Mouse (Mus musculus) liver, adult 2 months (tissue): ENCODE measurements around the gene Psph. TPM values are rescaled to one million over a fixed set of nuclear protein-coding genes. Genes with fewer than 3 reads are reported as not detected.

Experiments used
- DNase-seq: peaks from one replicate; pipeline ENCODE4 v3.0.0-alpha.2; 2011; ENCODE audit warnings: low read depth, low spot score; ENCODE audit errors: extremely low read depth
- H3K27ac ChIP-seq: fragments of 200-500 bp; replicated peaks from 2 replicates; pipeline ENCODE4 v1.5.1; 2012; ENCODE audit warnings: low read depth, mild to moderate bottlenecking, control low read depth, inconsistent platforms, low read length; ENCODE audit not compliant: insufficient read depth
- H3K27me3 ChIP-seq: fragments of 200-500 bp; 2 replicates; pipeline ENCODE4 v1.6.1; 2012; ENCODE audit warnings: mild to moderate bottlenecking, moderate library complexity, low read length, inconsistent platforms; ENCODE audit not compliant: control insufficient read depth, insufficient read depth
- H3K36me3 ChIP-seq: fragments of 200-500 bp; 2 replicates; pipeline ENCODE4 v1.6.1; 2012; ENCODE audit warnings: low read length, inconsistent platforms; ENCODE audit not compliant: control insufficient read depth, insufficient read depth
- H3K4me1 ChIP-seq: fragments of 200-500 bp; 2 replicates; pipeline ENCODE4 v1.6.1; 2011; ENCODE audit warnings: low read length; ENCODE audit not compliant: control insufficient read depth, insufficient read depth
- H3K4me3 ChIP-seq: fragments of 200-500 bp; 2 replicates; pipeline ENCODE4 v1.5.1; 2011; ENCODE audit warnings: low read depth, mild to moderate bottlenecking, control low read depth, low read length, moderate library complexity; ENCODE audit not compliant: insufficient read depth
- H3K79me2 ChIP-seq: fragments of 200-500 bp; 2 replicates; pipeline ENCODE4 v1.6.1; 2012; ENCODE audit warnings: inconsistent platforms, mild to moderate bottlenecking, low read length, moderate library complexity; ENCODE audit not compliant: control insufficient read depth, insufficient read depth
- H3K9ac ChIP-seq: fragments of 200-500 bp; 2 replicates; pipeline ENCODE4 v1.6.1; 2012; ENCODE audit warnings: low read depth, mild to moderate bottlenecking, control low read depth, inconsistent platforms, low read length
- CTCF ChIP-seq: fragments of 200-500 bp; IDR thresholded peaks from 2 replicates; pipeline ENCODE4 v1.5.1; 2011; ENCODE audit warnings: low read depth, low read length, control low read depth
- POLR2A ChIP-seq: fragments of 200-500 bp; IDR thresholded peaks from 2 replicates; pipeline ENCODE4 v1.6.1; 2011; ENCODE audit warnings: low read length, control low read depth; ENCODE audit not compliant: insufficient read depth; ENCODE audit errors: extremely low read depth
- WGBS: fragments of 180-500 bp; shearing (Covaris S2); methylation state at CpG from one replicate; pipeline ENCODE4 v1.1.7; 2018; 5-methylcytosine and 5-hydroxymethylcytosine counted together
- polyA plus RNA-seq: library from polyadenylated mRNA; depleted of rRNA; stranded (reverse); fragments of >200 nt; gene quantifications from 2 replicates; pipeline ENCODE4 v1.2.3, GENCODE M21; 2012
- total RNA-seq: library from RNA; depleted of rRNA; stranded (reverse); fragments of >200 nt; gene quantifications from 2 replicates; pipeline ENCODE4 v1.2.3, GENCODE M21; 2014

Gene Psph
- total and polyA plus RNA-seq, 2 experiments: 4.1 to 8.3 TPM

DNA sequence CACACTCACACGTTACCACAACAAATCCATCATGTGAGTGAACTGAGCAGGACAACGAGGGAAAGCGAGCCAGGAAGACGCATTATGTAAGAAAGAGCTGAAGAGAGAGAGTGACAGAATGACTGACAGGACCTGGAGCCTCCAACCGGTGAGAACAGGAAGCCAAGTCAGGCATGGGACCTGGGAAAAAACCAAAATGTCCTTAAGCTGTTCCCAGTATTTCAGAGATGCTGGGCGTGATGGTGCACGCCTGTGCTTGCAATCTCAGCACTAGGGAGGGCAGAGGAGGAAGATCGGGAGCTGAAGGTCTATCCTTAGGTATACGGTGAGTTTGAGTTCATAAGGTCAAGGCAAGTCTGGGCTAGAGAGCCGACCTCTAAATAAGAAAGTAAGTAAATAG lies 14.8 kb downstream of the Psph start:
- Histone ChIP-seq H3K27ac (no peak overlapping the region), H3K79me2 (no peaks in the 10 kb centered on the region), H3K9ac (no peak overlapping the region), H3K36me3 (no peaks in the 10 kb centered on the region), H3K4me1 (no peaks in the 10 kb centered on the region), H3K4me3 (no peak overlapping the region), H3K27me3 (no peaks in the 10 kb centered on the region)
- 86% methylated on average over 10 of the region's 10 CpGs for WGBS
- no peak for DNase-seq
- no peak for TF ChIP-seq CTCF
- no peak for TF ChIP-seq POLR2A

DNA sequence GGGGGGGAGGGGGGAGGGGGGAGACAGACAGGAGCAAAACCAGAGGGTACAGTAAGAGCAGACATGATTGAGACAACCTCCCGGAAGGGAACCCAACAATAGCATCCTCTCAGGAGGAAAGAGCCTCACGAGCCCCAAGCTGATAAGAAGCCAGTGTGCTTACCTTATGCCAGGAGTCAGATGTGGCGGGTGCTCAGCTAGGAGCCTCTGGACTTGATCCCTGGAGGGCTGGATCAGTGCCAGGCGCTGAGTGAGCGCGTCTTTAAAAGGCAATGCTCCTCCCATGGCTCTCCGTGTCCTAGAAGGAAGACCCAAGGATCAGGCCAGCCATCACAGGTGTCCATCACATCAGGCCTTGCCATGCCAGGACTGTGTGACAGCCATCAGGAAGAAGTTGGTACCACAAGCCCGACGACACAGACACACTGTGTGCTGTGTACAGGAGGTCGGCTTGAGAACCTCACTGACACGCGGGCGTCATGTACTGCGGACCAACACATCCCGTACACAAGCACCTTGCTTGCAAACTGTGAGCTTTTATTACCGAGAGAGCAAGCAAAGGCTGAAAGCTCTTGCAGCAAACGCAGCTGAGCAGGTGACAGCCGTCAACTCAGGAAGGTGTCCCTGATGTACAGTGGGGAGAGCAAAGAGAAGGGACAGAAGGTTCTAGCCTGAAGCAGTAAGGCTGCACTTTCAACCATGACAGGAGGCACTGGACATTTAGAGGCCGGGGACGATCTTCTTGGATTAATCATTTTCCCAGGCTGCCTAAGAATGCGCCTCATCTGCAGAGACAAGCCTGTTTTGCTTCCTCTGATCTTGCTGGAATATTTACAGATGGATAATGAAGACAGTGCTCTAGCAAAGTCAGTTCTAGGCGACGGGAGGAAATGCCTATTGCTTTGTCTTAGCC lies 16.6 kb downstream of the Psph start:
- no peak overlapping the region for H3K27ac ChIP-seq

DNA sequence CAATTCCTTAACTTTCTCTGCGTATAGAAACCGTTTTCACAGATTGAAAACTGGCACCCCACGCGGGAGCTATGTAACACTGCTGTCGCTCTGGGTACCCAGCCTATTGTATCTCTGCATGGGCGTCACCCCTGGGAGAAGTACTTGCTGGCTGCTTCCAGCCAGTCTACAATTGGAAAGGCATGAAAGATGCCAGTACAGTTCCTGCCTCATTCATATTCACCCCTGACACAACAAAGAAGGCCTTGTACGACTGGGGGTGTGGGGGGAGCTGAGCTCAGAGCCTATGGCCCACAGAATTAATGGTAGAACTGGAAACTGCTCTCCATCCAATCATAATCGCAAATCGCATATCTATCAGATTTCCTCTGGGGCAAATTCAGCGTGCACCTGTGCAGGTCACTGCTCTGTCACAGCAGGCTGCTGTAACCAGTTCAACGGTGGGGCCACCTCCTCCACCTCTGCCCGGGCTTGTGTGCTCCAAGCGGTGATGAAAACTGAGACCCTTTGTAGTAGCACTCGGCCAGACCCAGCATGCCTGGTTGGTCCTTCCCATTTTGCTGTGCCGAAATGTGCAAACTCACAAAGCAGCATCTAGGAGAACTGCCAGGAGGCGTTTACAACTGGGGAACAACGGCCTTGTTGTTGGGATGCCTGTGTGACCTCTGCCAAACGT lies 25.2 kb downstream of the Psph start:
- Histone ChIP-seq H3K9ac (no peak overlapping the region), H3K4me1 (no peaks in the 10 kb centered on the region), H3K27me3 (no peaks in the 10 kb centered on the region), H3K79me2 (no peaks in the 10 kb centered on the region), H3K27ac (no peak overlapping the region), H3K36me3 (peaks cover 5% of the 10 kb centered on the region; the same call in 1 of the 2 replicates), H3K4me3 (no peak overlapping the region)
- WGBS: 83% methylated on average over 18 of the region's 18 CpGs
- DNase-seq: no peak
- no peak for TF ChIP-seq POLR2A
- TF ChIP-seq CTCF: no peak

More for the DNA sequence above, 16.6 kb downstream of the Psph start:
- no peak overlapping the region for H3K4me3 ChIP-seq
- 79% methylated on average over 23 of the region's 23 CpGs for WGBS
- H3K79me2 ChIP-seq: no peaks in the 10 kb centered on the region
- H3K4me1 ChIP-seq: no peaks in the 10 kb centered on the region
- H3K9ac ChIP-seq: no peak overlapping the region
- no peaks in the 10 kb centered on the region for H3K36me3 ChIP-seq
- no peak for DNase-seq
- TF ChIP-seq CTCF (no peak), POLR2A (no peak)
- H3K27me3 ChIP-seq: no peaks in the 10 kb centered on the region

DNA sequence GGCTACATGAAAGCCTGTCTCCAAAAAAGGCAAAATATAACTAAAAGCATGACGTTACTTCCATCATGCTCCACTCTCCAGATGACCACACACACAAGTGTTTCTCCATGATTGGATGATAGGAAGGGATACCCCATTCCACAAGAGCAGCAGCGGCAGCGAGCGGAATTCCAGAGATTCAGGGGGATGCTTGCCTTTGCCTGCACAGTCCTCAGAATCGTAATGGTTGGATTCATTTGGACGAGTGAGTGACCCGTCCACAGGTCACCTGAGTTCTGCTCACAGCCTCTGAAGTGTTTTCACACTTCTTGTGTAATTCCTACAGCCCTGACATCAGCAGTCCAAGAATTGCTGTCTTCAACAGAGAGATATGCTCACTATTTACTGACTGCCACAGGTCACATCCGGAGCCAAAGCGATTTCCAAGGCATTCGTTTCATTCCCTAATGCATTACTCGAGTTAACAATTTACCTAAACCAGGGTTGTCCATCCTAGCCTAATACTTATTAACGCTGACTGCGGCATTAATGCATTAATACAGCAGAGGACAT lies 27.2 kb downstream of the Psph start:
- Histone ChIP-seq H3K4me1 (no peaks in the 10 kb centered on the region), H3K9ac (no peak overlapping the region), H3K27me3 (no peaks in the 10 kb centered on the region), H3K4me3 (no peak overlapping the region), H3K36me3 (peaks cover 8% of the 10 kb centered on the region), H3K79me2 (no peaks in the 10 kb centered on the region), H3K27ac (no peak overlapping the region)
- TF ChIP-seq POLR2A: no peak
- DNase-seq: no peak
- WGBS: 53% methylated on average over 13 of the region's 13 CpGs

DNA sequence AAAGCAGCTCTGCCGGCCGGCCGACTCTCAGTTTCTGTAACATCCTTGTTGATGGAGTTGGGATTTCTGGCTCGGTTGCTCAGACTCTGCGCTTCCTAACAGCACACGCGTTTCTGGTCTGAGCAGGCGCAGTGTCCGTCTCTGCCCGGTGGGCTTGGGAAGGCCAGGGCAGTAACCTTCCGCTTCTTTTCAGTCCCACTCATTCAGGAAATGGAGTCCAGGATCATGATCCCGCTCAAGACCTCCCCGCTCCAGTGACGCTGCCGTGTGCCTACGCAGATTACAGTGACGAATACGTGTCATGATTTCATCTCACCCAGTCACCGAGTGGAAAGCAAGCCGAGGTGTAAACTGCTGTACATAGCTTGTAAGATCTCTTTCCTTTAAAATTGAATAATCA lies 30.4 kb downstream of the Psph start:
- H3K36me3 ChIP-seq: peaks cover 15% of the 10 kb centered on the region
- no peak overlapping the region for H3K27ac ChIP-seq
- DNase-seq: no peak
- H3K4me1 ChIP-seq: no peaks in the 10 kb centered on the region
- no peak overlapping the region for H3K9ac ChIP-seq
- TF ChIP-seq CTCF (no peak), POLR2A (no peak)
- H3K27me3 ChIP-seq: no peaks in the 10 kb centered on the region
- WGBS: 94% methylated on average over 20 of the region's 20 CpGs
- no peak overlapping the region for H3K4me3 ChIP-seq
- H3K79me2 ChIP-seq: no peaks in the 10 kb centered on the region
